Mouse (Mus musculus) liver, embryonic 15.5 days (tissue): ENCODE data around the gene Fam219a. TPM values are rescaled to one million over a fixed set of nuclear protein-coding genes. Genes with fewer than 3 reads are reported as not detected.

ENCODE experiments used
- ATAC-seq: fragments of 200-750 bp; cut with Nextera tagmentation; 2 replicates; pipeline ENCODE4 v1.8.0; 2017; ENCODE audit warnings: moderate number of reproducible peaks, mild to moderate bottlenecking, moderate library complexity; ENCODE audit not compliant: insufficient read depth
- H3K27ac ChIP-seq: fragments of 300-500 bp; sonication (generic); replicated peaks from 2 replicates; pipeline ENCODE4 v1.5.1; 2015; ENCODE audit warnings: mild to moderate bottlenecking, inconsistent platforms
- H3K27me3 ChIP-seq: fragments of 300-500 bp; sonication (generic); 2 replicates; pipeline ENCODE4 v1.6.1; 2015; ENCODE audit warnings: mild to moderate bottlenecking, inconsistent platforms
- H3K36me3 ChIP-seq: fragments of 300-500 bp; sonication (generic); replicated peaks from 2 replicates; pipeline ENCODE4 v1.6.1; 2015; ENCODE audit warnings: moderate library complexity, mild to moderate bottlenecking, inconsistent platforms
- H3K4me1 ChIP-seq: fragments of 300-500 bp; sonication (generic); replicated peaks from 2 replicates; pipeline ENCODE4 v1.6.1; 2015; ENCODE audit warnings: inconsistent platforms
- H3K4me2 ChIP-seq: fragments of 300-500 bp; sonication (generic); 2 replicates; pipeline ENCODE4 v1.6.1; 2015; ENCODE audit warnings: moderate library complexity, mild to moderate bottlenecking, inconsistent platforms
- H3K4me3 ChIP-seq: fragments of 300-500 bp; sonication (generic); replicated peaks from 2 replicates; pipeline ENCODE4 v1.5.1; 2015; ENCODE audit warnings: mild to moderate bottlenecking, inconsistent platforms
- H3K9ac ChIP-seq: fragments of 300-500 bp; sonication (generic); 2 replicates; pipeline ENCODE4 v1.6.1; 2015; ENCODE audit warnings: moderate library complexity, mild to moderate bottlenecking, inconsistent platforms
- H3K9me3 ChIP-seq: fragments of 300-500 bp; sonication (generic); replicated peaks from 2 replicates; pipeline ENCODE4 v1.6.1; 2016; ENCODE audit warnings: inconsistent platforms
- WGBS: fragments of 180-500 bp; shearing (Covaris S2); methylation state at CpG from one replicate; pipeline ENCODE4 v1.1.7; 2015; ENCODE audit warnings: mixed read lengths; ENCODE audit not compliant: insufficient replicate concordance; 5-methylcytosine and 5-hydroxymethylcytosine counted together
- polyA plus RNA-seq: library from polyadenylated mRNA; unstranded; fragments of >200 nt; fragmentation: Nextera tagmentation; extraction: Ambion mirVana; gene quantifications from 2 replicates; pipeline ENCODE4 v1.2.1, GENCODE M21; 2015

Gene Fam219a
- polyA plus RNA-seq, 1 experiment from 2014 or later, result 0.48 TPM

- WGBS, result 53% methylated on average over 10 of the region's 10 CpGs
- Histone ChIP-seq H3K9me3 (no peaks in the 10 kb centered on the region), H3K27me3 (no peaks in the 10 kb centered on the region), H3K36me3 (no peaks in the 10 kb centered on the region), H3K27ac (no peak overlapping the region), H3K4me3 (no peak overlapping the region), H3K9ac (no peak overlapping the region), H3K4me1 (peaks cover 9% of the 10 kb centered on the region), H3K4me2 (no peak overlapping the region)
- ATAC-seq, result no peak
These were observed 100.1 kb downstream of the Fam219a start for GRCm38 (mm10) chr4:41469199-41469598.

- whole genome bisulfite sequencing, result 48% methylated on average over 17 of the region's 17 CpGs
- Histone ChIP-seq H3K36me3 (no peaks in the 10 kb centered on the region), H3K4me1 (peaks cover 10% of the 10 kb centered on the region), H3K27me3 (no peaks in the 10 kb centered on the region), H3K27ac (no peak overlapping the region), H3K9me3 (no peaks in the 10 kb centered on the region), H3K9ac (no peak overlapping the region), H3K4me3 (no peak overlapping the region), H3K4me2 (no peak overlapping the region)
- ATAC-seq, result no peak
These were observed 100.8 kb downstream of the Fam219a start for GRCm38 (mm10) chr4:41468396-41469080.

Other genes with a start within 250 kb of the Fam219a start
- gene Ubap1, start 220.5 kb downstream of the Fam219a start, polyA plus RNA-seq, result 32.4 and 34.2 TPM in 2 replicates
- gene Kif24, start 104.7 kb downstream of the Fam219a start, polyA plus RNA-seq, result 5.3 and 5.5 TPM in 2 replicates
- 20.2 and 22.3 TPM in 2 replicates for gene Nudt2, start 104.4 kb downstream of the Fam219a start, polyA plus RNA-seq
- 1.3 and 1.5 TPM in 2 replicates for gene AI464131, start 66.5 kb downstream of the Fam219a start, polyA plus RNA-seq
- not detected in 2 replicates for gene 1110017D15Rik, start 52.2 kb downstream of the Fam219a start, polyA plus RNA-seq
- gene Dnaic1, start 237 bp upstream of the Fam219a start, polyA plus RNA-seq, result 4.0 and 4.8 TPM in 2 replicates
- 2.3 and 3.3 TPM in 2 replicates for gene Enho, start 70.8 kb upstream of the Fam219a start, polyA plus RNA-seq
- 0.25 and 0.31 TPM in 2 replicates for gene Cntfr, start 127.6 kb upstream of the Fam219a start, polyA plus RNA-seq
- 36.0 and 43.2 TPM in 2 replicates for gene Il11ra1, start 130.5 kb upstream of the Fam219a start, polyA plus RNA-seq
- 29.8 and 31.9 TPM in 2 replicates for gene Rpp25l, start 144.0 kb upstream of the Fam219a start, polyA plus RNA-seq
- gene Dctn3, start 153.6 kb upstream of the Fam219a start, polyA plus RNA-seq, result 64.1 and 67.2 TPM in 2 replicates
- not detected in 2 replicates for gene Arid3c, start 161.6 kb upstream of the Fam219a start, polyA plus RNA-seq
- 29.9 and 36.0 TPM in 2 replicates for gene Galt, start 185.7 kb upstream of the Fam219a start, polyA plus RNA-seq
- 47.3 and 59.1 TPM in 2 replicates for gene Sigmar1, start 186.6 kb upstream of the Fam219a start, polyA plus RNA-seq
- 7.3 and 8.2 TPM in 2 replicates for gene Ccl27a, start 204.7 kb upstream of the Fam219a start, polyA plus RNA-seq